Mouse (Mus musculus) bone marrow, adult 2 months (tissue): ENCODE measurements around the gene Taf9. TPM values are rescaled to one million over a fixed set of nuclear protein-coding genes. Genes with fewer than 3 reads are reported as not detected.
A peak's percentile ranks its signal among the peaks of the same experiment; 100 is the strongest.

ENCODE experiments used
- H3K27ac ChIP-seq: fragments of 200-500 bp; 2 replicates; pipeline ENCODE4 v1.5.1; 2012; ENCODE audit warnings: low read depth, mild to moderate bottlenecking, control low read depth, inconsistent platforms, low read length; ENCODE audit not compliant: control insufficient read depth, poor library complexity, insufficient read depth
- H3K4me1 ChIP-seq: fragments of 200-500 bp; 2 replicates; pipeline ENCODE4 v1.6.1; 2011; ENCODE audit warnings: low read length; ENCODE audit not compliant: control insufficient read depth, insufficient read depth
- H3K4me3 ChIP-seq: fragments of 200-500 bp; replicated peaks from 2 replicates; pipeline ENCODE3; 2011; ENCODE audit warnings: mild to moderate bottlenecking, low read depth, low read length, control low read depth; ENCODE audit not compliant: control insufficient read depth
- CTCF ChIP-seq: fragments of 200-500 bp; IDR thresholded peaks from 2 replicates; pipeline ENCODE4 v1.5.1; 2011; ENCODE audit warnings: low read length, control low read depth; ENCODE audit not compliant: control insufficient read depth, insufficient read depth
- POLR2A ChIP-seq: fragments of 200-500 bp; IDR thresholded peaks from 2 replicates; pipeline ENCODE4 v1.6.1; 2011; ENCODE audit warnings: low read depth, mild to moderate bottlenecking, control low read depth, low read length, borderline replicate concordance; ENCODE audit not compliant: control insufficient read depth
- WGBS: fragments of 180-500 bp; shearing (Covaris S2); methylation state at CpG from one replicate; pipeline ENCODE4 v1.1.7; 2018; 5-methylcytosine and 5-hydroxymethylcytosine counted together
- polyA plus RNA-seq: library from polyadenylated mRNA; stranded (reverse); fragments of >200 nt; gene quantifications from 2 replicates; pipeline ENCODE4 v1.2.4, GENCODE M21; 2011; ENCODE audit warnings: low replicate concordance; ENCODE audit not compliant: missing spikeins, insufficient read depth, insufficient read length

Taf9 gene
- polyA plus RNA-seq, result 5.2 and 8.7 TPM in 2 replicates

DNA sequence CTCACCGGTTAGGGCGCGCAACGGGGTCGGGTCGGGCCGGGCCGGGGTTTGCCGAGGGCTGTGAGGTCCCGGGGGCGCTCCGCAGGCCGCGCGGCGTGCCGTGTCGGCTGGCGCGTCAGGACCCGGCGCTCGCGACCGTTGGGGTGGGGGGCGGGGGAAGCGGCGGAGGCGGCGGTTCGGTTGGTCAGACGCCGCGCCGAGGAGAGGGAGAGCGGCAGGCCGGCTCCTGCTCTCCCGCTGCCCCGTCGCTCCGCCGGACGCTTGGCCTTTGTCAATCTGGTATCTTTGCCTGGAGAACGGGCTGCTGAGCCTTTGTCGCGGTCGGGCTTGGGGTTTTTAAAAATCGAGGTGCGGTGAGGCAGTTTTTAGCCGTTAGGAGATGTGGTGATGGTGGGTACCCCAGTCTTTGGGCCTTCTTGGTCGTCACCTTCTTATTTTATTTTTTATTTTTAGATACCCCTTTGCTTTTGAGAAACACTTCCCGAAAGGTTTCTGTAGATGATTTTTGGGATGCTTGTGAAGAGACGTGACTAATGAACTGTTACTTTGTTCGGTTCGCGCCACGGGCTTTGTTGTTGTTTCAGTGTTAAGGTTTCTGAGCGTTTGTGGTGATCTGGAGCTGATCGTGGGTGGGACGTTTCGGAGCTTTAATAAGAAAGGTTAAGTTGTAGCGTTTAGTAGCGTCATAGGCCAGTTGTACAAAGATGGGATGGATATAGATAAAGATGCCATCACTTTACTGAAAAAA, at the start of gene Taf9:
Gene Taf9 (plus strand): TSS at position 141 of the 748 bp plus-strand sequence.
- H3K4me3 ChIP-seq, result peak within 1 kb of the TSS; percentile 90
- peak within 1 kb of the TSS; percentile 97 for H3K27ac ChIP-seq
- TF ChIP-seq POLR2A (peak; percentile 0; the same call in 1 of the 2 replicates), CTCF (no peak)
- H3K4me1 ChIP-seq, result no peaks in the 10 kb centered on the region; the same call in 1 of the 2 replicates
- under 1% methylated on average over 62 of the region's 63 CpGs for WGBS

DNA sequence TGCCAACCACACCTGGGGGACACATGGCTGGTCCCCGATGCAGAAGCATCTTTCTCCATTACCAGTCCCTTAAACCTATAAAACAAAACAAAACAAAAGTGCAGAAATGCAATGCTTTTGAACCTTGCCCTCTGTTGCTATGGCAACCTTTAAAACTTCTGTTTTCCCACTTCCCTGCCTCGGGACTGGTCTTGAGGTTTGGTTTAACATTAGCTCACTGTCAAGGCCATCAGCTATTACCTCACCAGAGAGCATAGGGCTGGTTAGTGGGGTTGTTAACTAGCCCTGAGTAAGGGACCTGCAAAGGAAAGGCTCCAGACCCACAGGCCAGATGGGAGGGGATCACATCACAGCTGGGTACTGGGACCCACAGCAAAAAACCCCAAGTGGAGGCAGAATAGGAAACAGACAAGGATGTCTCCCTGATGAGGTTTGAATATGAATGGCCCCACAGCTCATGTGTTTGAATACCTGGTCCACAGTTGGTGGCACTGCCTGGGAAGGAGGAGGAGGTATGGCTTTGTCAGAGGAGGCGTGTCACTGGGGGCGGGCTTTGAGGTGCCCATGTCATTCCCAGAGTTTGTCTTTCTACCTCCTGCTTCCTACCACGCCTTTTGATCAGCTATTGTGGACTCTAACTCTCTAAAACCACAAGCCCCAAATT, 49.0 kb upstream of the Taf9 start:
- Histone ChIP-seq H3K4me1 (no peaks in the 10 kb centered on the region), H3K4me3 (no peak overlapping the region), H3K27ac (no peak overlapping the region)
- WGBS, result 65% methylated on average over 5 of the region's 5 CpGs
- no peak for TF ChIP-seq POLR2A
- no peak for TF ChIP-seq CTCF

DNA sequence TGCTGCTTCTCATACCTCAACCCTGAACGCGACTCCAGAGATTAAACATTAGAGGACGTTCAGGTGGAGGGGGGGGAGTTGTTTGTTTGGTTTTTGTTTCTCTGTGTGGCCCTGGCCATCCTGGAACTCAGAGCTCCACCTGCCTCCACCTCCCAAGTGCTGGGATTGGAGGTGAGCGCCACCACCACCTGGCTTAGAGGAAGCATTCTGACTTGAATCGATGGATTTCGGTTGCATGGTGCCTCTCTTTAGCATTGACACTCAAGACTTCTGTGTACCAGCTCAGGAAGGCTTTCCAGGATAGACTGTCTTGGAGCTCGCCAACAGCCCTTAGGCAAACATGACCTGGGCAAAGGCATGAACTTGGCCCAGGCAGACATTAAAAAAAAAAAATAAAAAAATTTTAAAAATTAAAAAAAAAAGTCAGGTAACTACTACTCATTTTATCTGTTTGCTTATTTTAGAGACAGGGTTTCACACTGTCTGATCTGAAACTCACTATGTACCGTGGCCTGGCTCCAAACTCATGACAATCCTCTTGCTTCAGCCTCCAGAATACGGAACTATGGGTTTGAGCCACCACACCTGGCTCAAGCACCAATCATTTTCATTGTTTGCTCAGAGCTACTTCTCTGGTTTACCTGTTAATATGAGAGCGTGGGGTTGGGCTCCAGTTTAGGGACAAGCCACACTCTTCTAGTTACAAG, 48.2 kb upstream of the Taf9 start:
- Histone ChIP-seq H3K4me3 (no peak overlapping the region), H3K27ac (no peak overlapping the region), H3K4me1 (no peaks in the 10 kb centered on the region)
- WGBS, result 88% methylated on average over 10 of the region's 10 CpGs
- TF ChIP-seq CTCF (no peak), POLR2A (no peak)

- no peak overlapping the region for H3K4me3 ChIP-seq
- WGBS, result 86% methylated on average over 11 of the region's 11 CpGs
- H3K27ac ChIP-seq, result no peak overlapping the region
- H3K4me1 ChIP-seq, result no peaks in the 10 kb centered on the region
- TF ChIP-seq POLR2A (no peak), CTCF (no peak)
These were observed 47.7 kb upstream of the Taf9 start for GRCm38 (mm10) chr13:100603738-100604095.

DNA sequence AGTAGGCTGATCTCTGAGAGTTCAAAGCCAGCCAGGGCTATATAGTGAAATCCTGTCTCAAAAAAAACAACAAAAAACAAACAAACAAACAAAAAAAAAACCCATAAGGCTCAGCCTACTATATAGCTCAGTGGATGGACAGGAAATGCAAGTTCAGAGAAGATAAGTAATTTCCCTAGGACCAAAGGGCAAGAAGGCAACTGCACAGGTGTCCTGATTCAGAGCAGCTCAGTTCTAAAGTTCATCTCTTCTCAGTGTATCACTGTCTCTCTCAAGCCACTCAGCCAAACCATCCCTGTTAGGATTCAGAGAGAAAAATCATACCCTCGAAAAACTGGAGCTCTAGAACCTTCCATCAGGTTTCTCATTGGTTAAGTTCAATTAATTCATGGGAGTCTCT, 45.5 kb upstream of the Taf9 start:
- H3K4me1 ChIP-seq, result no peaks in the 10 kb centered on the region
- no peak overlapping the region for H3K27ac ChIP-seq
- no peak overlapping the region for H3K4me3 ChIP-seq
- TF ChIP-seq POLR2A, result no peak
- TF ChIP-seq CTCF, result no peak
- 64% methylated on average over 1 of the region's 1 CpGs for WGBS

- H3K4me3 ChIP-seq, result no peak overlapping the region
- no peaks in the 10 kb centered on the region for H3K4me1 ChIP-seq
- H3K27ac ChIP-seq, result no peak overlapping the region
- 83% methylated on average over 8 of the region's 8 CpGs for WGBS
- TF ChIP-seq POLR2A (no peak), CTCF (peak; percentile 27; the same call in 1 of the 2 replicates)
These were observed 43.6 kb upstream of the Taf9 start for GRCm38 (mm10) chr13:100607756-100608155.

DNA sequence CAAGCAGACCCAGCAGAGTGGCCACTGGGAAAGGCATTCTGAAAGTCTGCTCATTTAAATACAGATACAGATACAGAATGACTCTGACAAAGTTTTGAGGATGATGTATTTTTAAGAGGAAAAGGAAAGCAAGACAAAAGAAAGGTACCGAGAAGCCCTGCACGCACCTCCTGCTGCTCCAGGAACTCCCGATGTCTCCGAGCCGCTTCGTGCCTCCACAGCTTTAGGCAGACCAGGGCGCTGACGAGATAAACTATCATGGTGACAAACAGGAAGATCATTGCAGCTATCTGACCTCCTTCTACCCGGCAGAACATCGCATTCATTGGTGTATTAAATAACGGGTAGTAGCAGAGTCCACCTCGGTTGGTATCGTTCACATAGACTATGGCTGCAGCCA, 40.1 kb upstream of the Taf9 start:
- no peak overlapping the region for H3K27ac ChIP-seq
- 91% methylated on average over 13 of the region's 13 CpGs for WGBS
- no peak overlapping the region for H3K4me3 ChIP-seq
- TF ChIP-seq CTCF, result no peak
- TF ChIP-seq POLR2A, result no peak
- no peaks in the 10 kb centered on the region for H3K4me1 ChIP-seq

GRCm38 (mm10) chr13:100612251-100612650, 39.1 kb upstream of the Taf9 start:
- 95% methylated on average over 10 of the region's 10 CpGs for WGBS
- TF ChIP-seq POLR2A (no peak), CTCF (no peak)
- H3K27ac ChIP-seq, result no peak overlapping the region

More at GRCm38 (mm10) chr13:100612251-100612650, 39.1 kb upstream of the Taf9 start:
- H3K4me1 ChIP-seq, result no peaks in the 10 kb centered on the region; the same call in 1 of the 2 replicates
- no peak overlapping the region for H3K4me3 ChIP-seq
